Mouse (Mus musculus) adrenal gland, adult 18-20 months (tissue): ENCODE results near the gene Wwox. TPM values are rescaled to one million over a fixed set of nuclear protein-coding genes. Genes with fewer than 3 reads are reported as not detected.
A peak's percentile ranks its signal among the peaks of the same experiment; 100 is the strongest.

Experiments used
- DNase-seq, 2 experiments: peaks; one replicate each; pipeline ENCODE4 v3.0.0; 2021 to 2022; ENCODE audit warnings: low spot score in 2 of 2
- total RNA-seq, 2 experiments: library from RNA; stranded (reverse); gene quantifications; 1 replicate in 1 of 2; 2 replicates in 1 of 2; pipeline ENCODE4 v1.2.3; 2021

Wwox gene
- total RNA-seq, 2 experiments from 2014 or later, result 26.9 to 27.0 TPM

GRCm38 (mm10) chr8:115199616-115200150 lies 760.2 kb downstream of the Wwox start:
- no peak for DNase-seq

GRCm38 (mm10) chr8:115201726-115202125 lies 762.3 kb downstream of the Wwox start:
- no peak for DNase-seq

- no peak for DNase-seq
These were observed 768.0 kb downstream of the Wwox start for GRCm38 (mm10) chr8:115207480-115207879.

- no peak for DNase-seq
These were observed 769.1 kb downstream of the Wwox start for GRCm38 (mm10) chr8:115208415-115209192.

- no peak for DNase-seq
These were observed 770.6 kb downstream of the Wwox start for GRCm38 (mm10) chr8:115210014-115210413.

GRCm38 (mm10) chr8:115213126-115213525 lies 773.7 kb downstream of the Wwox start:
- no peak for DNase-seq

- DNase-seq, result no peak
These were observed 775.4 kb downstream of the Wwox start for GRCm38 (mm10) chr8:115214870-115215269.

- no peak for DNase-seq
These were observed 777.3 kb downstream of the Wwox start for GRCm38 (mm10) chr8:115216801-115217200.

GRCm38 (mm10) chr8:115222545-115222944 lies 783.1 kb downstream of the Wwox start:
- DNase-seq, result no peak

GRCm38 (mm10) chr8:115226781-115227583 lies 787.5 kb downstream of the Wwox start:
- no peak for DNase-seq

- no peak for DNase-seq
These were observed 789.4 kb downstream of the Wwox start for GRCm38 (mm10) chr8:115228903-115229302.

- DNase-seq, result no peak
These were observed 794.6 kb downstream of the Wwox start for GRCm38 (mm10) chr8:115234068-115234467.

- no peak for DNase-seq
These were observed 798.1 kb downstream of the Wwox start for GRCm38 (mm10) chr8:115237596-115237995.

GRCm38 (mm10) chr8:115243465-115244027 lies 804.1 kb downstream of the Wwox start:
- no peak for DNase-seq

GRCm38 (mm10) chr8:115249688-115250366 lies 810.4 kb downstream of the Wwox start:
- DNase-seq, result peak; percentile 7 to 28

GRCm38 (mm10) chr8:115255550-115255949 lies 816.1 kb downstream of the Wwox start:
- DNase-seq, result no peak

GRCm38 (mm10) chr8:115257417-115257816 lies 818.0 kb downstream of the Wwox start:
- no peak for DNase-seq

GRCm38 (mm10) chr8:115259806-115260205 lies 820.4 kb downstream of the Wwox start:
- DNase-seq, result no peak

- no peak for DNase-seq
These were observed 827.7 kb downstream of the Wwox start for GRCm38 (mm10) chr8:115267196-115267595.

- DNase-seq, result no peak
These were observed 830.1 kb downstream of the Wwox start for GRCm38 (mm10) chr8:115269601-115270000.

- DNase-seq, result no peak
These were observed 834.5 kb downstream of the Wwox start for GRCm38 (mm10) chr8:115273976-115274375.
